Mouse (Mus musculus) heart, postnatal 14 days (tissue): Measurements from ENCODE around the gene Agap1. TPM values are rescaled to one million over a fixed set of nuclear protein-coding genes. Genes with fewer than 3 reads are reported as not detected.

ENCODE experiments used
- DNase-seq, 2 experiments: peaks; one replicate each; pipeline ENCODE4 v3.0.0; 2021 to 2022
- intact Hi-C: fragments of 180-260 bp; cut with DNase I; formaldehyde crosslinking; loops from one replicate; pipeline ENCODE4 v1.15.1; 2025
- total RNA-seq, 2 experiments: library from RNA; stranded (reverse); gene quantifications; 2 replicates each; pipeline ENCODE4 v1.2.3; 2021

The Agap1 gene
- total RNA-seq, 2 experiments from 2014 or later = 47.7 to 49.8 TPM

- intact Hi-C loops = loop anchor here (2.0 kb wide), 1 partner anchor 82 kb away; no protein-coding TSS in a partner anchor
- DNase-seq = peak; percentile 58 to 74
Measured at GRCm38 (mm10) chr1:89859182-89859581, 404.6 kb downstream of the Agap1 start.

DNA sequence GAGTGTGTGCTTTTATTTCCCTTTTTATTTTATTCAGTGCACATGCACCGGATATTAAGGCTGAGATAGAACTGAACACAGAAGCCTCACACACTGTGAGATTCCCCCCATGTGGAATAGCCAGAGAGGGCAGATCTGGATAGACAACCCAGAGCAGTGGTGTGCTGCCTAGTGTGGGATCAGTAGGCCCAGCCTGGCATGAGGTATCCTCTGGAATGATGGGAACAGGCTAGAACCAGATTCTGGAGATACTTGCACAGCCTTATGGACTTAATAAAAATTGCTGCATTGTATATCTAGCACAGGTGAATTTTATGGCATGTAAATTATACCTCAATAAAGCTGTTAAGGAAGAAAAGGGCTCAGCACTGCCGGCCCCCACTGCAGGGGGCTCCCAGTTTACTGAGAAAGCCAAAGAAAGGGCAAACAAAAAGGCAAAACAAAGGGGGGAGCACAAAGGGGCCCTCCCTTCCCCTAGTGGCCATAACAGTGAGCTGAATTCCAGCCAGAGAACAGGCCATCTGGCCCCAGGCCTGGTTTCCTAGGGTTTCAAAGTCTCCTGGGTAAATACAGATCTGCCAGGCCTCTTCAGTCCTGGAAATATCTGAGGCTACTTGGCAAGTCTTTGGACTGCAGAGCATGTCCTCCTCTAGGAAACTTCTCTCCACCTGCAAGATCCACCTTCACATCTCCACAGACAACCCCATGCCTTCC is 405.6 kb downstream of the Agap1 start:
- intact Hi-C loops = no loop called here
- DNase-seq = peak; percentile 72 to 85

- DNase-seq = no peak
Measured at GRCm38 (mm10) chr1:89865787-89866186, 411.2 kb downstream of the Agap1 start.

DNA sequence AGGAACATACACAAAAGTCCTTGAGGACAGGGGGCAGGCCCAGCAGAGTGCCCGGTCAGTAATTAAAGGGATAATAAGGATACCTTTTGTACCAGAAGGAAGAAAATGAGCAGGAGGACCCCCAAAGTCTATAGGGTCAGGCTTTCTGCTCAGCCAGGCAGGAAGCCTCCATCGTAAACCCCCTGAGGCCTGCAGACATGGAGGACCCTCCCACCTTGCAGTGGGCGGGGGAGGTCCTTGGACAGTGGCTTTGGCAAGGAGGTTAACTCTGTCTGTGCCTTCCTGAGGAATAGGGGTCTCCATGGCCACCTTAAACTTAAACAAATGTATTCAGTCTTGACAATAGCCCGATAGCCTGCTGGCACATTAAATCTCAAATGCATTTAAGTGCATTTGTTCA is 413.2 kb downstream of the Agap1 start:
- DNase-seq = no peak
- intact Hi-C loops = no loop called here

More at GRCm38 (mm10) chr1:89865787-89866186, 411.2 kb downstream of the Agap1 start:
- intact Hi-C loops = no loop called here

- no peak for DNase-seq
- intact Hi-C loops = no loop called here
Measured at GRCm38 (mm10) chr1:89870134-89870905, 415.7 kb downstream of the Agap1 start.

DNA sequence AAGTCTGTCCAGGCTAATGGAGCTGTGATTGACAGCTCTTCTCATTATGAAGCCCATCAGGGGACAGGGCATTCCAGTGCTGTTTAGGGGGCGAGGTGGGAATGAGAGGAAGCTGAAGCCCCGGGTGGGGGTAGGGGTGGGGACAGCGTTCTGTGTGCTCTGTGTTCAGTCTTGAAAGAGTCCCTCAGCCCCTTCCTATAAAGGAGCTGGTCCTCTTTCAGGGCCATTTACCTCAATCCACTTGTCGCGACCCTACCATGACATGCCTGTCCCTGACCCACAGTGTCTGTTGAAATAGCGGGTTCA is 416.3 kb downstream of the Agap1 start:
- intact Hi-C loops = no loop called here
- no peak for DNase-seq

DNA sequence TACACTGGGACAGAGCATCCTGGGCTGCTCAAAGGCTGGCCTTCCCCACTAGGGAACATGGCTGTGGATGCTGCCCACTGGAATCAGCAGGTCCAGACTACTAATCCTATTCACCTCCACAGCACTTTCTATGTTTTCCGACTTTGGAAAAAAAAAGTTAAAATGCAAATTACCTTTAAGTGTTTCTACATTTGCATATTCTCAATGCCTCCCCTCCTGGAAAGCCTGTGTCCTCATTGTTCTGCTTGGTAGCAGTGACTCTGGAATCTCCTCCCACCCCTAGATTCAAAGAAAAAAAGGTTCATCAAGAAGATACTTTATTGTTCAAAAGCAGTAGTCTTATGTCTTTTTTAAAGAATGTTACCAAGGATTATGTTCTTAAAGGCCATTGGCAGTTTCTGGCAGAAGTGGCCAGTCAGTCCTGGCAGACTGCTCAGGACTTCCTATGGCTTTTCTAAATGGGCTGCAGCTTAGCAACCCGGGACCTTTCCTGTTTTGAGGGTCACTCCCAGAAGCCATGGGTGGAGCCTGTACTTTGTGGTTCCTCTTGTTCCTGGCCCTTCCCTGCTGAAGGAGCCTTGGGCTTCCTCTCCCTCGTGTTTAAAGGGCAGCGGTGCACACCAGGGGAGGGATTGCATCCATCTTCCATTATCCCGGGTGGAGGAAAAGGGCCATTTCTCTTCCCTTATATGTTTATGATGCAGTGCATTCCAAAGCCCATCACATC is 421.9 kb downstream of the Agap1 start:
- DNase-seq = peak; percentile 41 to 43
- intact Hi-C loops = no loop called here

DNA sequence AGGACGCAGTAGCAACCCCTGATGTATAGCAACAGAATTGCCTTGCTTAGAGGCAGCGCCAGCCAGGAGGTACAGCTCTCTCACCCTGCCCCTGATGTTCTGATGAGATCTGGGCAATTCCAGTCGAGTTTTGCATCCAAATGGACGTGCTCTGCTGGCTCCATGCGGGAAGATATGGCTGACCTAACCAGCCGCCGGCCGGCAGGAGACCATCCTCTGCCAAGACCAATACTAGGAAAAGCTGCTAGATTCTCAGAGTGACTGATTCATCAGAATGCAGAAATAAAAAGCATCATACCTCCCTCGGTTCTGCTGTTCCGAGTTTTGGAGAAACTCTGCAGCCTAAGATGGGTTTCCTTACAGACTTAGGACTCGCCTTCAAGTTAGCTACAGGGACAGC is 423.9 kb downstream of the Agap1 start:
- intact Hi-C loops = no loop called here
- no peak for DNase-seq

DNA sequence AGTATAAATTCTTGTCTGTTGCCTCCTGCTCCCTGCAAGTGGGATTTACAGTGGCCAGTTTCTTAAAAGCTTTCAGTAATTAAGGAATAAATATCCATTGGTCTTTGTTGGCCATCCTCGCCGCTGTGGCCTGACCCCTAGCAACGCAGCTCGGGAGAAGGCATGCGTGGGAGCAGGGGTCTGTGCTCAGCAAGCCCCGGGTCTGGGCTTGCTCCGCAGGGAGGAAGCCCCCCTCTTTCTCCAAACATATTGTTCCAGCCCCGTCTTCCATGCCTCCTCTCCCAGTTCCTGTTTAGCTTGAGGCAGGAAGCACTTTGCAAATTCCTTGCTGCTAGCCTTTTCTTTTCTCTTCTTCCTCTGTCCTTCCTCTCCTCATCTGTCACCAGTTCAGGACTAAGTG is 425.6 kb downstream of the Agap1 start:
- DNase-seq = no peak
- intact Hi-C loops = no loop called here

GRCm38 (mm10) chr1:89880834-89881233 is 426.2 kb downstream of the Agap1 start:
- intact Hi-C loops = no loop called here
- DNase-seq = peak in 1 of 2 experiments; percentile 16

DNA sequence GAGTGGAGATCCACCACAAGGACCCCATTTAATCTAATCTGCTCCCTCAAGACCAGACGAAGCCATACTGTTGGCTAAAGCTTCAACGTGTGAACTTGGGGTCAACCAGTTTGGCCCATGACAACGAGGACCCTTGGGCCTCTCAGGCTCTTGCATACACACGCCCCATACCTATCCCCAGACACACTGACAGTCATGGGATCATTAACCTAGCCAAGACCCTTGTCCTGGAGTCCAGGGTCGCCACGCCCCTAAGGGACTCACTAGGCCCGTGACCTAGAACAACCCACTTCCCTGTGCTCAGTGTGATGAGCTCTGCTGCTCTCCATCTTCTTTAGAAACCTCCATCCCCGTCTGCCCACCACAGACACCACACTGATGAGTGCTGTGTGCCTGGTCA is 429.7 kb downstream of the Agap1 start:
- DNase-seq = no peak
- intact Hi-C loops = no loop called here

DNA sequence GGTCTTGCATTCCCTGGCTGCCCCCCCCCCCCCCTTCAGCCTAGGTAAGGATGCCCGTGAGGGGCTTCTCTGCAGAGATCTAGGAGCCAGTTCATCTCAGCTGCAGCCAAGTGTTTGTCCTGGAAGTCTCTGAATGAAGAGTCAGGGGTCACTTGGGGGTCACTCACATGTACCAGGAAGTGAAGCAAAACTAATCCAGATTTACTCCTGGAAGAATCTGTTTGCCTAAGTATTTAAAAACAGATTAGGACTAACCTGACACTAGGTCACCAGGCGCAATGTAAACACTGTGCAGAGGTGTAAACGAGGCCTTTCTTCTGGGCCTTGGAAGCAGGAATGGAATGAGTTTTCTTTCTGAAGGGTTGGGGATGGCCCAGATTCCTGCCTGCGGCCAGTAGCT is 431.1 kb downstream of the Agap1 start:
- no peak for DNase-seq
- intact Hi-C loops = no loop called here

DNA sequence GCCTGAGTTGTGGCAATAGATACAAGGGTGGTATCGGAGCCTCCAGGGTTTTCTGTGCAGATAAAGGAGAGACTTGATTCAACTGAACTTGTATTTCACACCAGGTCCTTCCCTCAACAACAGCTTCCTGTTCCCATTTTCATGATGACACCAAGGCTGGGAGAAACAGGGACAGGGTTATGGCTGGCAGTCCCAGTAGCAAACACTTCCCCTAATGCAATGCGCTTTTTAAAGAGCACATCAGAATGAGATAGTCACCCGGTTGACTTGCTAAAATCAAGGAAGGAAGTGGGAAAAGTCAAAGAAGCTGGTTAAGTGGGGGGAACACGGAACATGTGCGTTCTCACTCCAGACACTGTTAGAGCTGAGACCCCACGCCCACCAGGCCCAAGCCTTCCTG is 436.8 kb downstream of the Agap1 start:
- no peak for DNase-seq
- intact Hi-C loops = no loop called here

DNA sequence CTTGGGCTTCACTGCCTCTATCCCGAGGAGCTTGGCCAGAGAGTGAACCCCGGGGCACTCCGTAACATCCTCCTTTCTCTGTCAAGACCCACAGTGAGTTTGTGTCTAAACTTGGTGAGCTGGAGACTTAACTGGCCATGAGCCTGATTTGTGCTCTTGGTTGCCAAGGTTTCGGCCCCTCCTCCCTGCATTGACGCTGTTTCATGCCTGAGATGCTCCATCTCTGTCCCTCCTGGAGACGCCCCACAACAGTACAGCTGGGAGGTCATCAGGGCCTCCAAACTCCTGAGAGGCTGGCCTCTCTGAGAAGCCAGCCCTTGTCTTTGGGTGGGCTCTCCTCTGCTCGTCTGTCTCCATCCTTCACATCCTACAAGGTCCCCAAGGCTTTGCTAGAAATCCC is 437.7 kb downstream of the Agap1 start:
- no peak for DNase-seq
- intact Hi-C loops = no loop called here

- intact Hi-C loops = no loop called here
- DNase-seq = no peak
Measured at GRCm38 (mm10) chr1:89895801-89896200, 441.2 kb downstream of the Agap1 start.

DNA sequence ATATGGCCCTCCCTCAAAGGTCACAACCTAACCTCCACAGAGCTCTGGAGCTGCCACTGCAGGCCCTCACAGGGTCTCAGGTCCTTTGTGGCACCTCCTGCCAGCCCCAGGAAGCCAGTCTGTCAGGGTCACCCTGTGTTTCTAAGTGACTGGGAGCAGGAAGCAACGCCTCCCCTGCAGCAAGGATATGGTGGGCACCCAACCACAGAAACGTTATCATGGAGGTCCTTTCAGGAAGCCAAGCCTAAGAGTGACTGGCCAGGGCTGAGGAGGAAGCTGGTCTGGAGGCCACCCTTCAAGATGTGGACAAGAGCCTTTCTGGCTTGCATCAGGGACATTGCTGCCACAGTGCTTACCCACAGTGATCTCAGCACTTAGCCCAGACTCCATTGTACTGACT is 444.4 kb downstream of the Agap1 start:
- no peak for DNase-seq
- intact Hi-C loops = no loop called here

- no peak for DNase-seq
- intact Hi-C loops = no loop called here
Measured at GRCm38 (mm10) chr1:89899761-89900445, 445.3 kb downstream of the Agap1 start.

GRCm38 (mm10) chr1:89901381-89901780 is 446.8 kb downstream of the Agap1 start:
- intact Hi-C loops = no loop called here
- no peak for DNase-seq

GRCm38 (mm10) chr1:89902236-89902635 is 447.6 kb downstream of the Agap1 start:
- no peak for DNase-seq
- intact Hi-C loops = no loop called here

DNA sequence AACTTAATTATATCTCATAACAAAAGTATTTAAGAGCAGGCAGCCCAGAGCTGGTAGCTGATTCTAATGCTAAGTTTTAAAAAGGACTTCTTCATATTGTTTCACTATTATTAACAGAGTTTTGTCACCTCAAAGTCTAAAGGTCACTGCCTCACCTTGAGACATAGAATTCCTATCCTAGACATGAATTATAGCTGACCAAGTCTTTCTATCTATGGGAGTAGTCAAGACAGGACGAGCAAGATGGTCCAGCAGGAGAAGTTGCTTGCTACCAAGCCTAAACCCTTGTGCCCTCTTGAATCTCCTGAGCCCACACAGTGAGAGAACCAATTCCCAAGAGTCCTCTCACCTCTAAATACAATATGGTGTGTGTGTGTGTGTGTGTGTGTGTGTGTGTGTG is 448.0 kb downstream of the Agap1 start:
- intact Hi-C loops = no loop called here
- DNase-seq = no peak

GRCm38 (mm10) chr1:89909796-89910195 is 455.2 kb downstream of the Agap1 start:
- DNase-seq = no peak
- intact Hi-C loops = no loop called here
